Mouse (Mus musculus) cerebellum, adult 11 months (tissue): ENCODE results near the gene Serac1.

Experiments used
- DNase-seq: peaks from one replicate; pipeline ENCODE4 v3.0.0; 2022

Serac1 gene

DNA sequence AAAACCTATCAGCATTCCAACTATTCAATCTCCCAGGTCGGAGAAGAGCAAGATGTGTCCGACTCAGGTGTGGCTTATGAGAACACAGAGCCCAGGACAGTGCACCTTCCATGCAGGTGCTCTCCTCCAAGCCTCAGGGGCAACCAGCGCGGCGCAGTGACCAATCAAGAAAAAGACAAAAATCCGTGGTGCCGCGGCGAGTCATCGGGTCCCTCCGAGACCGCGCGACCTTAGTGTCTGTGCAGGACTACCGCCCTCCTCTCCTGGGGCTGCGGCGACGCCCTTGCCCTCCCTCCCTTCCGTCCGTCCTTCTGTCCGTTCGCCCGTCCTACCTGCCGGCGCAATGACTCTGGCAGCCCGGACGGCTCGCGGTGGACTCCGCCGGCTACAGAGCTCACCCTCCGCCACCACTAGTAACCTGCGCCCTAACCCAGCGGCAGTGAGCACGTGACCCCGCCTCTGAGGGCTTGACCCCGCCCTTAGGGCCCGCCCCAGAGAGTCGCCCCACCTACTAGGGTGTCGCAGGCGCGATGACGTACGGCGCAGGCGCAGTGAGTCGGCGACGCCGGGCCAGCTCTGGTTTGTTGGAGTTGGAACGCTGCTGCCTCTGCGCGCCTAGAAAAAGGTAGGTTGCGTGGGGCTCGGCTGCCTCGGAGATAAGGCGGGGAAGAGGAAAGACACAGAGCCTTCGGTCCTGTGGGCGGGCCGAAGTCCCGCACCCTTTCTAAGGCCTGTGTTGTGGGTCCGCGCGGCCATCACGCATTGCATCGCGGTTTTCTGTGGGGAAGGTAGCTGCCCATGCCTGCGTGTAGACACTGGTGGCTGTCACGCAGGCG lies at the start of gene Serac1, which contains the start of gene Gtf2h5:
Serac1 (minus strand) TSS at position 455 of the 836 bp plus-strand sequence.
Gtf2h5 (plus strand) TSS at position 500 of the 836 bp plus-strand sequence.
- DNase-seq: peak; percentile 99

DNA sequence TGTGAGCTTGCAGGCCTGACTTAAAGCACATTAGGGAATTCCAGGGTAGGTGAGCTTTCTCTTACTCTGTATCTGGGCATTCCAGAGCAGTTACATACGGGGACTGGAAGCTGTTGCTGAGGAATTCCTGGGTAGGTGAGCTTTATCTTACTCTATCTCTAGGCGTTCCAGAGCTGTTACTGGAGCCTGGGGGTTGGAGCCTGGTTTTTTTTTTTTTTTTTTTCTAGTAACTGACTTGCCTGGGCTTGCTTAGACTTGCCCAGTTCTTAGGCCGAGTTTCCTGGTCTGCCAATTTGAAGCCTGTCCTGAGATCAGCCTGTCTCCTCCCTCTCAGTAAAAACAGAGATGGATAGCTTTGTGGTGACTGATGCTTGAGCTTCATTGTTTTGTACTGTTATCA lies 48.5 kb upstream of the Serac1 start:
- DNase-seq: no peak

DNA sequence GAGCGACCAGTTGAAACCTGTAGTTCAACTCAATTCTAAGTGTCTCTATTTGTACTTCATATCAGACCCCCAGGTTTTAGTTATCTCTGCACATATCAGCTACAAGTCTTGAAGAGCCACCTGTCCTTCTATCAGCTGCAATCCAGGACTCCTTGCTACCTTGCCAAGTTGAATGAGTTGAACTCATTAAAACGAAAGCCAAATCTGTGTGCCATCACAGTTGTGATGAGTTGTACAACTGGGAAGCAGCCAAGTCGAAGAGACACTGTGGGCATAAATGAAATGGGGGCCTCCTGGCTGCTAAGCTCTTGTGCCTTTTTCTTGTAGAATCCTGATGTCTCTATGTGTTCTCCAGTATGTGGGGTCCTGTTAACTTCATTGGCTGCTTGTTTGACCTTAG lies 45.9 kb upstream of the Serac1 start:
- no peak for DNase-seq

- DNase-seq: no peak
These were observed 44.2 kb upstream of the Serac1 start for GRCm38 (mm10) chr17:6123776-6124175.

GRCm38 (mm10) chr17:6118861-6119260 lies 39.3 kb upstream of the Serac1 start:
- peak; percentile 78 for DNase-seq

DNA sequence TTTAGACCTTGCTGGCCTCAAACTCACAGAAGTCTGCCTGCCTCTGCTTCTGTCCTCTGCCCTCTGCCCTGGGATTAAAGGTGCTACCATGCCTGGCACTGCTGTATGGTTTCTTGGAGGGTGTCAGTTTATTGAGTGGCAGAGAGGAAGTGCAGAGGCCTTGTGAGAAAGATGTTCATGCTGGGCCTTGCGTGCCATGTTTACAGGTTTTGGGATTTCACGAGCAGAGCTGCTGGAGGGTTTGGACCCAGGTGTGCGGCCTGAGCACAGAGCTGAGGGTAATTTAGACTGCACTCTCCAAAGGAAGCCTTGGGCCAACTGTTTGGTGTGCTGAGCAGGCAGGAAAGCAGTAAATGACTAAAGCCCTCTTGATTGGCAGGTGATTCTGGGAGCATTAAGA lies 38.4 kb upstream of the Serac1 start:
- no peak for DNase-seq

- no peak for DNase-seq
These were observed 37.7 kb upstream of the Serac1 start for GRCm38 (mm10) chr17:6117148-6117725.

GRCm38 (mm10) chr17:6115085-6115484 lies 35.5 kb upstream of the Serac1 start:
- DNase-seq: no peak

DNA sequence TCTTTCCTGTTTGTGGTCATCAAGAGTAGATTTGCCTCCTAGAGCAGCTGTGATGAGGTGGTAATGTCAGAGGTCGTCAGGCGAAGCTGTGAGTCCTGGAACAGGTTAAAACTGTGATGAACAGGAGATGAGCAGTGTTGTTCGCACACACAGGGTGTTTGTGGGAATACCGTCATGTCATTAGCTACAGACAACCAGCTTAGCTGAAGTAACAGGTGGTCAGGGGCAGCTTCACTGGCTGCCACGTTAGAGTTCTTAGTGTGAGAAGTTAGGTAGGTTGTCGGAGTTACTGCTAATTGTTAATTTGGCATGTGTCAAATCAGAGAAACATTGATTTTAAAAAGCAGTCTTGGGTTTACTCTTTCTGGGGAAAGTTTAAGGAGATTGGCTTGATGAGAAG lies 34.1 kb upstream of the Serac1 start:
- no peak for DNase-seq

GRCm38 (mm10) chr17:6110956-6111355 lies 31.4 kb upstream of the Serac1 start:
- DNase-seq: no peak

DNA sequence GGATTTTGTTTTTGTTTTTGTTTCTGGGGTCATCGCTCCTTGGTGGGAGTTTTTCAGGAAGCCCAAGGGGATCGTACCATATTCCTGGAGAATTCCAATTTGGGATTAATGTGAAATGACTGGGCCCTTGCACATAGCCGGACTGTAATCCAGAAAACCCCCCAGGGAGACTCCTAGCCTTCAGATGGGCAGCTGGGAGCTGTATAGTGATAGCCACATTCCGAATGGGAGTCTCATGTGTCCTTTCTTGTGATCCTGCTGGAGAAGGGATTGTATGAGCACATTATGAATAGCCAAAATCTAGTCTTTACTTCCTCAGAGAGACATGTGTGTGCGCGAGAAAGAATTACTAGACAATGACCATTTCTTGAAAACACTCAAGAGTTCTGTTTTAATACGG lies 28.6 kb upstream of the Serac1 start:
- no peak for DNase-seq

DNA sequence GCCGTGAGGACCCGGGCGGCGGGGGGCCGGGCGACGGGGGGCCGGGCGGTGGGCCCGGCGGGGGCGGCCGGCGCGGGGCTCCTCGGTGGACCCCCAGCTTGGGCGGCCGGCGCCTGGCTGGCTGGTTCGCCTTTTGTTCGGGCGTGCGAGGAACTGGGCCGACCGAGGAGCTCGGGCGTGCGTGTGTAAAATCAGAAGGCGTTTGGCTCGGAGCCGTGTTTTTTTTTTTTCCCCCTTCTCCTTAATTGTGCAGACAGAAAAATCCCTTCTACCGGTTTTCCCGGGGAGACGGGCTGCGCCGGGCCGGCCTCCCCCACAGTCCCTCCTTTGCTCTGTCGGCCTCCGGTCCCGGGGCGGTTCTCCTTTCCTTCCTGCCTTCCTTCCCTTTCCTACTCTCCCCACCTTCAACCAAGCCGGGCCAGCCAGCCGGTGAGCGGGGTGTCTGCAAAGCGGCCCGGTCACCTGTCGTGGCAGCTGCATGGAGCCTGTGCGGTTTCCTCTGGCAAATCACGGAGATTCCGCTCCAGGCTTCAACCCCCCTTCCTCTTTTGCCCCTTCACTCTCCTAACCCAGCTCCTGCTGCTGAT lies 27.6 kb upstream of the Serac1 start:
- DNase-seq: peak; percentile 61

DNA sequence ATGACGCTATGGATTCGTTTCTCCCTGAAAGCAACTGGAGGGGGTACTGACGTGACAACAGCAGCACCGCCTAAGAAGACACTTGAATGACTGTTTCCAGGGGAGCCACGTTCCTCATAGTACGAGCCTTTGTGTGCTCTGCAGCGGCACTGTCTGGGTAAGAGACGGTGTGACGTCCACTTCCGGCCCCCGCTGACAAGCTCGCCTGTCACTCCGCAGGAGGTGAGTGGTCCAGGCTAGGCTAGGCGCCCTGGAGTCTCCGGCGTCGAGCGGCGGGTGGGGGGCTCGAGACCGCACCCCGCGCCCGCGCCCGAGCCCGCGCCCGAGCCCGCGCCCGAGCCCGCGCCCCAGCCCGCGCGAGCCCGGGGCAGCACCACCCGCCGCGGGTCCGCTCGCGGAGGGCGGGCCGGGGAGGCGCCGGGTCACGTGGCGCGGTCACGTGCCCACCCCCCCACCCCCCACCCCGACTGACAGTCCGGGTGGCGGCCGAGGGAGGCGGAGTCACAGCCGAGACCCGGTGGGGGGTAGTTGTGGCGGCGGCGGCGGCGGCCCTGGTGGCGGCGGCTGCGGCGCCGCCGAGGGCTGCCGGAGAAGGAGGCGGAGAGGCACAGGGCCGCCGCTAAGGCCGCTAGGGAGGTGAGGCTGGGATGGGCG lies 26.9 kb upstream of the Serac1 start, which contains the start of gene Tulp4:
Tulp4 (plus strand) TSS at position 77 of the 654 bp plus-strand sequence.
- DNase-seq: peak; percentile 80

GRCm38 (mm10) chr17:6103566-6103965 lies 24.0 kb upstream of the Serac1 start:
- no peak for DNase-seq

DNA sequence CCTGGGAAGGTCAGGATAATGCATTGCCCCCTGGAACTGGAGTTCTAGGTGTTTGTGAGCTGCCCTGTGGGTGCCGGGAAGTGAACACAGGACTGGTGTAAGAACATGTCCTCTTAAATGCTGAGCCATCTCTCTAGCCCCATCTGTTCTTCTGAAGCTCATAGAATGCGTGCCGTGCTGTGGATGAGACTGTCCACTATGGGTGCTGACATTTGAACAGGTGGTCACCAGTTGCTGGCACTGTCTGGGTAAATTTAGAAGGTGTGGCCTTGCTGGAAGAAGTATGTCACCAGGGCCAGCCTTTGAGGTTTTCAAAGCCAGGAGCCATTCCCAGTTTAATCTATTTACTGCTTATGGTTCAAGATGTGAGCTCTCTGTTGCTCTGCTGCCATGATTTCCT lies 22.7 kb upstream of the Serac1 start:
- DNase-seq: no peak

GRCm38 (mm10) chr17:6097884-6098283 lies 18.3 kb upstream of the Serac1 start:
- peak; percentile 46 for DNase-seq

DNA sequence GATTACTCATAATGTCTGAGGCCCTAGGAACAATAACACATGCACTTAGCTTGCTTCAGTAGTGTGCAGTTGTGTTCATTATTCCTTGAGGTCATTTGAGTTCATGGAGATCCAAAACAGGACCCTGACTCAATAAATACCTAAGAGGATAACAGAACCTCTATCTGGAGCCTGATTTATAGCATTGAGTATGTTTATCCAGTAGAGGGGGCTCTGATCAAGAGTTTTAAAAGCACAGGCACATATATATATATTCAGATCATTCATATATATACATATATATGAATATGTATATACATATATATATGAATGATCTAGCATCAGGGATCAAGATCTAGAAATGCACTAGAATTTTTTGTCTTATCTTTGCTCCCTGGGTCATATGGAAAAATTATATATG lies 16.0 kb upstream of the Serac1 start:
- DNase-seq: no peak

- no peak for DNase-seq
These were observed 12.1 kb upstream of the Serac1 start for GRCm38 (mm10) chr17:6091604-6092003.

- no peak for DNase-seq
These were observed 3.9 kb upstream of the Serac1 start for GRCm38 (mm10) chr17:6083323-6083890.

DNA sequence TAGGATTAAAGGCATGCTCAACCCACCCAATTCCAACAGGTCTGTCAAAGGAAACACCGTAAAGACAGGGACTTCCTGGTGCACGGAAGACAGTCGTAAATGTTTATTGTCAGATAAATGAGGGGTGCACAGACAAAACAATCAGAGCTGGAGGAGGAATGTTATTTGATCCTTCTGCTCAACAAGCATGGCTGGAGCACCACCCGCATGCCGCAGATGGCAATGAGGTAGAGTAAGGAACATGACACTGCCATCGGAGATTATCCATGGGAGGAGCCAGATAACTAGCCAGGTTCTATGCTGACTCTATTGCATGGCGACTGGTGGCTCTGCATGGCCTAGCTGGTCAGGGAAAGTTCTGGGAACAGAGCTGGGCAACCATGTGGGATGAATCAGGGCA lies 6.1 kb downstream of the Serac1 start:
- DNase-seq: no peak

- no peak for DNase-seq
These were observed 9.7 kb downstream of the Serac1 start for GRCm38 (mm10) chr17:6069866-6070265.

GRCm38 (mm10) chr17:6067613-6068012 lies 11.9 kb downstream of the Serac1 start:
- no peak for DNase-seq

DNA sequence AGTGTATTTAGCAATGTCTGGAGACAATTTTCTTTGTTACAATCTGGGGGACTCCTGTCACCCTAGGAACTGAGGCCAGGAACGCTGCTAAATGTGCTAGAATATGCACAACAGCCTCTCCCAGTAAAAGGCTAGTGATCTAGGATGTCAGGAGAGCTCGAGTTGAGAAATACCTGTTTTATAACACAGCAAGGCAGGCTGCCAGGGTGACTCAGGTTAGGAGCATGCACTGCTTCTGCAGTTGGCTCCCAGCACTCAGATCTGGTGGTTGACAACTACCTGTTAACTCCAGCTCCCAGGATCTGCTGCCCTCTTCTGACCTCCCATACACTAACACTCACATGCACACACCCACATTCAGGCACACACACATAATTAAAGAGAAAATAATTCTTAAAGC lies 13.5 kb downstream of the Serac1 start:
- DNase-seq: no peak
